Mouse (Mus musculus) T-helper 2 cell (primary cell): ENCODE results near the gene Tmem145.

Experiments used
- in situ Hi-C: fragments of 300-600 bp; cut with MboI, MseI; formaldehyde crosslinking; loops from one replicate; pipeline ENCODE4 v1.15.1; 2025; ENCODE audit warnings: high pct_unique_total_duplicates

Tmem145 gene

DNA sequence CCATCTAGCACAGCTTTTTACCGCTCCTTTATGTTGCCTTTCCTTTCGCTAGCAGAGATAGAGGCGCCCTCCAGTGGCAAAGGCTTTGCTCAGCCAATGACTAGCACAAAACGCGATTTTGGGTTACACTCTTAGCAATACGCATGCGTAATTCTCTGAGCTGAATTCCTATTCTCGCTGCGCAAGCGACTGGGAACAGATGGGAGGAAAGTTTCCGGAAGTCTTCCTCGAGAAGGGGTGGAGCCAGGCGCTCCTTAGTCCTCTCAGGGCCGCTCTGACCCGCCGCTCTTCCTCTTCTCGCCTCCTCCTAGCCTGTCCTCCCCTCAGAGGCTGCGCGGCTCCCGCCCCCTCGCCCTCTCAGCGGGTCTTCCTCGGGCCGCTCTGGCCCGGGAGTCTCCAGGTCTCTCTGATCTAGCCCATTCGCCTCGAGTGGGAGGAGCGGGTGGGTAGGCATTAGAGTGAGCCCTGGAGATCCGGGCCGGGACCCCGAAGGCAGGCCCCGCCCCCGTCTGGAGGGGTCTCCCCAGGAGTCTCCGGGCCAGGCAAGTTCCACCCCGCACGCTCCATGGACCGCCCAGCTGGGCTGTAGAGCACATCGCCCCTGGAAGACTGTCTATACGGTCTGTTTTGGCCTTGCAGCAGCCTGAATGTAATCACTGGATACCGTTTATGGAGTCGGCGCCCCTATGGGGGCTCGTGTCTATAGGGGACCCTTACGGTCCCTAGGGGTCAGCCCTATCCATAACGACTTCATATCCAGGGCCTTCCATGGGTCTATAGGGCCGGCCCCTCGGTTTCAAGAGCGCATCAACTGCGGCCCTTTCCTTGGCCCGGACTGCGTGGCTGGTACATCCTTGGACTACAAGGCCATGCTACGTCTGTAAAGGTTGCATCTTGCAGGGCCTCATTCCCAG is 10.9 kb downstream of the Tmem145 start, which contains the start of gene Megf8:
Gene Megf8 (plus strand): TSS at position 633 of the 914 bp plus-strand sequence.
- in situ Hi-C loops = no loop called here

DNA sequence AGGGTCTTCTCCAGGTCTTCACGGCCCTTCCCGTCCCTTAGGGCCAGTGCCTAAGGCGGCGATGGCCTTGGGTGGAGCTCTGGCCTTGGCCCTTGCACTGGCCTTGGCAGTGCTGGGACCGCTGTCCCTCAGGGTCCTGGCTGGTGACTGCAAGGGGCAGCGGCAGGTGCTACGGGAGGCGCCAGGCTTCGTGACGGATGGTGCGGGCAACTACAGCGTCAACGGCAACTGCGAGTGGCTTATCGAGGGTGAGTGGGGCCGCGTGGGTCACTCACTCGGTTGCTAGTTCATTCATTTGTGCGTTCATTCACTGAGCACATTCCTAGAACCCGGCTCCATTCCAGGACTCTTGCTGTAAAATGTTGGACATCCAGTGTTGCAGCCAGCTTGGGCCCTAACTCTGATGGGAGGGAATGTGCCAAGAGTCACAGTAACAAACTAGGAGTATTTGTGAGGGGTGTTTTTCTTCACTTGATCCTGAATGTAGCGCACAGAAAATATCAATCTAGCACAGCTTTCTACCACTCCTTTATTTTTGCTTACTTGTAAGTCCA is 11.6 kb downstream of the Tmem145 start:
- in situ Hi-C loops = no loop called here

DNA sequence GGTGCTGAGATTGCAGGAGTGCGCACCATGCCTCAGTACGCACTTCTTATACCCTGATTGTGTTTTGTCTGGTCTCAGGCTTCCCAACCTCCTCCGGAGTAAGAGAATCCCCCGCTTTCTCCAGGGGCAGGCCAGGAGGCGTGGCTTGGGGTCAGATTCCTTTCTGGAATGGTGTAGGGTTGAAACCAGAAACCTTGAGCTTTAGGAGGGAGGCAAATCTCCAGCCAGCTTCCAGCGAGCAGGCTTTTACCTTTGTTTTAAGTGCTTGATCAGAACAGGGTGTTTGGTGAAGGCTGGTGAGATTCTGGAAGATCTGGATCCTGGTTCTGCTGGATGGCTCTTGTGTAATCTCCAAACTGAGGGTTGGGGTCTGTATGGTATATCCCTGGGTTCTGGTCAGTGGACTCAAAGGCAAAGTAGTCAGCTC is 16.2 kb downstream of the Tmem145 start:
- in situ Hi-C loops = no loop called here

DNA sequence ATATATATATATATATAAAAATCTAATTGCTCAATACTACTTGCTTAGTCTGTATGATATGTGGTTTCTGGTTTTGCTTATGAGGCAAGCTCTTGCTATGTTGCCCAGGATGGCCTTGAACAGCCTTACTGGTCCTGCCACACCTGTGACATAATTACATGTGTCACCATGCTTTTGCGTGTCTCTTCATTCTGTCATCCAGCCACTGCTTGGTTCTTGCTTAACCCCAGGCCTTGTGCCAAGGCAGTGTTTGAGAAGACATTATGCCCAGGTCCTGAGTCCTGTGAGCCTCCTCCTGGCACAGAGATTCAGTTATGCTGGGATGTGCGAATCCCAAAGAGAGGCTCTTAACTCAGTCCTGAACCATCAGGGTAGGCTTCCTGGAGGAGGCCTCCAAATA is 17.3 kb downstream of the Tmem145 start:
- in situ Hi-C loops = no loop called here

DNA sequence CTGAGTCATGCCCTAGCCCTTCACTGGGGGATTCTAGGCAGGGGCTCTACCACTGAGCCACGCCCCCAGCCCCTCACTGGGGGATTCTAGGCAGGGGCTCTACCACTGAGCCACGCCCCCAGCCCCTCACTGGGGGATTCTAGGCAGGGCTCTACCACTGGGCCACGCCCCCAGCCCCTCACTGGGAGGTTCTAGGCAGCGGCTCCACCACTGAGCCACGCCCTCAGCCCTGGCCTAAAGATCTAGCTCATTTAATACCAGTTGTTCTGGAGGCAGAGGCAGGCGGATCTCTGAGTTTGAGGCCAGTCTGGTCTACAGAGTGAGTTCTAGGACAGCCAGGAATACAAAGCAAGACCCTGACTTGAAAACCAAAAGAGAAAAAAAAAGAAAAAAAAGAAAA is 19.5 kb downstream of the Tmem145 start:
- in situ Hi-C loops = loop anchor here (5.0 kb wide), 1 partner anchor 37 kb away; no protein-coding TSS in a partner anchor

DNA sequence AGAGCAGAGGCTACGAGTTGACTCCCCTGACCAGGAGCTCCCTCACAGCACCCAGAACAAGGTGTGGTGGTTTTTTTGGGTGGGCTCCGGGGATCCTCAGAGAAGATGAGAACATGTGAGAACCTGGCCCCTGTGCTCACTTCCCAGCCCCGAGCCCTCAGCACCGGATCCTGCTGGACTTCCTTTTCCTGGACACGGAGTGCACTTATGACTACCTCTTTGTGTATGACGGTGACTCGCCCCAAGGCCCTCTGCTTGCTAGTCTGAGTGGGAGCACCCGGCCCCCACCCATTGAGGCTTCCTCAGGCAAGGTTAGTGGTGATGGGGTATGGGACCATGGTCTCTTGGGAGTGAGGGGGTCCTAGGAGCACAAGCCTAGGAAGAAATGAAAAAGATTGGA is 20.3 kb downstream of the Tmem145 start:
- in situ Hi-C loops = loop anchor here (5.0 kb wide), 1 partner anchor 36 kb away; no protein-coding TSS in a partner anchor

DNA sequence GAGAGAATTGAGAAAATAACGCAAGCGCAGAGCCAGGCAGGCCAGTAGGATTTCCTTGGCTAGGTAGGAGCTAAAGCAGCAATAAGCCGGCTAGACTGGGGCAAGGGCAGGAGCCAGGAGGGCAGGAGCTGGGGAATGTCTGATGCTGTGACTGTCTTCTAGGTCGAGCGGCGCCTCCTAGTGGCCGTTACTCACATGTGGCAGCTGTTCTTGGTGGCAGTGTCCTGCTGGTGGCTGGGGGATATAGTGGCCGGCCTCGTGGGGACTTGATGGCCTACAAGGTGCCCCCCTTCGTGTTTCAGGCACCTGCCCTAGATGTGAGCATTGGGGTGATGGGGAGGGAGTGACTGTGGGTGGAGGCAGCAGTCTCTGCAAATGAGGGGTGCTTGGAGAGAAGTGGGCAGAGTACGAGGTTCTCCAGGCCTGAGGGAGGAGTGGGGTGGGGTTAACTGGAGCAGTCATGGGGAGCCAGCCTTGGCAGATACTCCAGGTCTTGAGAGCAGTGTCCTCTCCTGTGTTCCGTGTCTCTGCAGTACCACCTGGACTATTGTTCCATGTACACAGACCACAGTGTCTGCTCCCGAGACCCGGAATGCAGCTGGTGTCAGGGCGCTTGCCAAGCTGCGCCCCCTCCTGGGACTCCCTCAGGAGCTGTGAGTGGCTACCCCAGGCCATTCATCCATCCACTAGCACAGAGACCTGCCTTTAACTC is 27.8 kb downstream of the Tmem145 start:
- in situ Hi-C loops = loop anchor here (10.0 kb wide), 1 partner anchor 231 kb away; no protein-coding TSS in a partner anchor

DNA sequence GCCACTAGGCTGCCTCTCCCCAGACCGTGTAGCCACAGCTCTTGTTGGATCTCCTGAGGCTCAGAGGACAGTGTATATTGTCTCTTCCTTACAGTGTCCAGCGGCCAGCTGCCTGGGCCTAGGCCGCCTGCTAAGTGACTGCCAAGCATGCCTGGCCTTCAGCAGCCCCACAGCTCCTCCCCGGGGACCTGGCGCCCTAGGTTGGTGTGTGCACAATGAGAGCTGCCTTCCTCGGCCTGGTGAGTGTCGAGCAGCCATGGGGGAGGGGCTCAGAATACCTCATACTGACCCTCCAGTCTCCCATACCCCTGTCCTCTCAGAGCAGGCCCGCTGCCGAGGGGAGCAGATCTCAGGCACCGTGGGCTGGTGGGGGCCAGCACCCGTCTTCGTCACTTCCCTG is 28.6 kb downstream of the Tmem145 start:
- in situ Hi-C loops = loop anchor here (10.0 kb wide), 1 partner anchor 230 kb away; no protein-coding TSS in a partner anchor

DNA sequence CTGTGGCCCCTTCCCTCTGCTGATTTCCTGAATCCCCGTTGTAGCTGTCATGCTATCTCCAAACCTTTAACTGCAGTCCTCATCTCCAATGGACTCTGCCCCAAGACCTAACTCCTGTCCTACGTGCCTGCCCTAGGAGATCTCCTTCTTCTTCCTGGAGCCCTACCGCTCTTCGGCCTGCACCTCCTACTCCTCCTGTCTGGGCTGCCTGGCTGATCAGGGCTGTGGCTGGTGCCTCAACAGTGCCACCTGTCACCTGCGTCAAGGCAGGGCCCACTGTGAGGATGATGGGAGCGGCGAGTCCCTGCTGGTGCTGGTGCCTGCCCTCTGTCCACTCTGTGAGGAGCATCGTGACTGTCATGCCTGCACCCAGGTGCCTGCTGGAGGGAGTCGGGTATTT is 33.4 kb downstream of the Tmem145 start:
- in situ Hi-C loops = loop anchor here (10.0 kb wide), 1 partner anchor 225 kb away; no protein-coding TSS in a partner anchor

DNA sequence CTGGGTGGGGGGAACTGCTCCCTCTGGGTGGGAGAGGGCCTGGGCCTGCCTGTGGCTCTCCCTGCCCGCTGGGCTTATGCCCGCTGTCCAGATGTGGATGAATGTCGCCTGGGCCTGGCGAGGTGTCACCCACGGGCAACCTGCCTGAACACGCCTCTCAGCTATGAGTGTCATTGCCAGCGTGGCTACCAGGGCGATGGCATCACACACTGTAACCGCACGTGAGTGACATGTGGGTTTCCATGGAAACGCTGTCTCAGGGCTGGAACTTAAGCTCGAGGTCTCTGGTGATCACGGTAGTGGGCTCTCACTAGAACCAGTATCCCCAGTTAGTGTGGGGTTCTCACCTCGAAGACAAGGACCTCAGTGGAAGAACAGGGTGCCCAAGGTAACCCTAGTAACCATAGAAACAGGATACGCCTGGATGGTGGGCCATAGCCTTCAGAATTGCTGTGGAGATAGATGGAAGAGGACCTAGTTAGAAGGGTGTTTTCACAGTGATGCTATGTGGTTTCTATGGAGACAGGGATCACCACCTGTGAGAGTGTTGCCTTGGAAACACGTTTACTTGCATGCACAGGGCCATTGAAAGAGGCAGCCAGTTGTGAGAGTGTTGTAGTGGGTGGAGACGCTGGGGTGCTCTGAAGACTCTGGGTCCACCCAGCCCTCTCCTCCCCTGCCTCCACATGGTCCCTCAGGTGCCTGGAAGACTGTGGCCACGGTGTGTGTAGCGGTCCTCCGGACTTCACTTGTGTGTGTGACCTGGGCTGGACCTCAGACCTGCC is 35.3 kb downstream of the Tmem145 start:
- in situ Hi-C loops = no loop called here

DNA sequence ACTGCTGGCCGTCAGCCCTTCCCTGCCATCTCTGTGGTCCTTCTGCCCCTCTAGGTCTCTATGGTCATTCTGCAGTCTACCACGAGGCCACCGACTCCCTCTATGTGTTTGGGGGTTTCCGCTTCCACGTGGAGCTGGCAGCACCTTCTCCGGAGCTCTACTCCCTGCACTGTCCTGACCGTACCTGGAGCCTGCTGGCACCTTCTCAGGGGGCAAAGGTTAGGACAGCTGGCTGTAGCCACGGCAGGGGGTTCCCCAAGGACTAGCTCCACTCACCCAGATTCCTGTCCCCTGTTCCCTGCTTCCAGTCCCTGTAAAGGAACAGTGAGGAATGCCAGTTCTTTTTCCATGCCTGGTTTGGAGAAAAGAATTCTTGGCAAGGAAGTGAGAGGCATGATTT is 43.0 kb downstream of the Tmem145 start:
- in situ Hi-C loops = no loop called here

DNA sequence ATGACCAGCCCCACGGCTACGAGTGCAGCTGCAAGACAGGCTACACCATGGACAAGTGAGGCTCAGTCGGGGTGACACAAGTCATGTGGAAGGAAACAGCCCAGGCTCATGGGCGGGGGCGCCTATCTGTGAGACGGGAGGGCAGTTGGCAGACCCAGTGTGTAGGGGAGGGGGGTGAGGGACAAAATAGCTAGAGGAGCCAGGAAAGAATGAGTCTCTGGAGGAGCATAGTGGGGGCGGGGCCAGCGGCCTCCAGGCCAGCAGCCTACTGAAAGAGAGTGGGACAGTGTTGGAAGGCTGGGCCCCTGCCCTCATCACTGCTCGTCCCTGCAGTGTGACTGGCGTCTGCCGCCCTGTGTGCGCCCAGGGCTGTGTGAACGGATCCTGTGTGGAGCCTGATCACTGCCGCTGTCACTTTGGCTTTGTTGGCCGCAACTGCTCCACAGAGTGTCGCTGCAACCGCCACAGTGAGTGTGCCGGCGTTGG is 52.9 kb downstream of the Tmem145 start:
- in situ Hi-C loops = loop anchor here (10.0 kb wide), 1 partner anchor 704 kb away; no protein-coding TSS in a partner anchor

DNA sequence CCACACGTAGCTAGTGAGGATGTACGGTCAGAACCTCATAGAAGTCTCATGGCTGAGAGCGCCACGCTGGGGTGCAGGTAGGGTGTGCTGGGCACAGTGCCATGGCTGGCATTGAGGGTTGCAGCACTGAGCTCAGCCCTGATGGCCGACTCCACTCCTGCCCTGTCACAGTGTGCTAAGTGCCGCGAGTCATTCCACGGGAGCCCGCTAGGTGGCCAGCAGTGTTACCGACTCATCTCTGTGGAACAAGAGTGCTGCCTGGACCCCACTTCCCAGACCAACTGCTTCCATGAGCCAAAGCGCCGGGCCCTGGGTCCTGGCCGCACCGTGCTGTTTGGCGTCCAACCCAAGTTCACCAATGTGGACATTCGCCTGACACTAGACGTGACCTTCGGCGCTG is 57.2 kb downstream of the Tmem145 start:
- in situ Hi-C loops = loop anchor here (5.0 kb wide), 1 partner anchor 36 kb away; no protein-coding TSS in a partner anchor

DNA sequence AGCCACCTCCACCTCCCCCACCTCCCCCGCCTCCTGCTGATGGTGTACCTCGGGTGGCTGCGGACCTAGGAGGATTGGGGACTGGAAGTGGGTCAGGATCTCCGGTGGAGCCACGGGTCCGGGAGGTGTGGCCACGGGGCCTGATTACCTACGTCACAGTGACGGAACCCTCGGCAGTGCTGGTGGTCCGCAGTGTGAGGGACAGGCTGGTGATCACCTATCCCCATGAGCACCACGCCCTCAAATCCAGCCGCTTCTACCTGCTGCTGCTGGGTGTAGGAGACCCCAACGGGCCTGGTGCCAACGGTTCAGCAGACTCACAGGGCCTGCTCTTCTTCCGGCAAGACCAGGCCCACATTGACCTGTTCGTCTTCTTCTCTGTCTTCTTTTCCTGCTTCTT is 57.7 kb downstream of the Tmem145 start:
- in situ Hi-C loops = loop anchor here (5.0 kb wide), 1 partner anchor 36 kb away; no protein-coding TSS in a partner anchor
